Mouse (Mus musculus) limb, embryonic 13.5 days (tissue): ENCODE measurements around the gene Tmem129. TPM values are rescaled to one million over a fixed set of nuclear protein-coding genes. Genes with fewer than 3 reads are reported as not detected.

Experiments
- ATAC-seq: fragments of 200-750 bp; cut with Nextera tagmentation; 2 replicates; pipeline ENCODE4 v1.8.0; 2017; ENCODE audit warnings: low read depth, moderate number of reproducible peaks, moderate TSS enrichment; ENCODE audit not compliant: low FRiP score
- H3K27ac ChIP-seq: fragments of 300-500 bp; sonication (generic); 2 replicates; pipeline ENCODE4 v1.5.1; 2015; ENCODE audit warnings: inconsistent platforms, mild to moderate bottlenecking, moderate library complexity
- H3K27me3 ChIP-seq: fragments of 300-500 bp; sonication (generic); 2 replicates; pipeline ENCODE4 v1.6.1; 2015; ENCODE audit warnings: mild to moderate bottlenecking, inconsistent platforms
- H3K36me3 ChIP-seq: fragments of 300-500 bp; sonication (generic); 2 replicates; pipeline ENCODE4 v1.6.1; 2015; ENCODE audit warnings: inconsistent platforms, mild to moderate bottlenecking, moderate library complexity
- H3K4me1 ChIP-seq: fragments of 300-500 bp; sonication (generic); 2 replicates; pipeline ENCODE4 v1.6.1; 2015; ENCODE audit warnings: inconsistent platforms
- H3K4me2 ChIP-seq: fragments of 300-500 bp; sonication (generic); replicated peaks from 2 replicates; pipeline ENCODE4 v1.6.1; 2015; ENCODE audit warnings: inconsistent platforms, mild to moderate bottlenecking, moderate library complexity
- H3K4me3 ChIP-seq: fragments of 300-500 bp; sonication (generic); 2 replicates; pipeline ENCODE4 v1.5.1; 2015; ENCODE audit warnings: moderate library complexity, mild to moderate bottlenecking, inconsistent platforms
- H3K9ac ChIP-seq: fragments of 300-500 bp; sonication (generic); 2 replicates; pipeline ENCODE4 v1.6.1; 2015; ENCODE audit warnings: mild to moderate bottlenecking, inconsistent platforms
- H3K9me3 ChIP-seq: fragments of 300-500 bp; sonication (generic); 2 replicates; pipeline ENCODE4 v1.6.1; 2016; ENCODE audit warnings: inconsistent platforms
- WGBS: fragments of 180-500 bp; shearing (Covaris S2); methylation state at CpG from one replicate; pipeline ENCODE4 v1.1.7; 2015; 5-methylcytosine and 5-hydroxymethylcytosine counted together
- polyA plus RNA-seq: library from polyadenylated mRNA; unstranded; fragments of >200 nt; fragmentation: Nextera tagmentation; extraction: Ambion mirVana; gene quantifications from 2 replicates; pipeline ENCODE4 v1.2.1, GENCODE M21; 2015

Gene Tmem129
- polyA plus RNA-seq, 1 experiment from 2014 or later: 46.0 TPM

DNA sequence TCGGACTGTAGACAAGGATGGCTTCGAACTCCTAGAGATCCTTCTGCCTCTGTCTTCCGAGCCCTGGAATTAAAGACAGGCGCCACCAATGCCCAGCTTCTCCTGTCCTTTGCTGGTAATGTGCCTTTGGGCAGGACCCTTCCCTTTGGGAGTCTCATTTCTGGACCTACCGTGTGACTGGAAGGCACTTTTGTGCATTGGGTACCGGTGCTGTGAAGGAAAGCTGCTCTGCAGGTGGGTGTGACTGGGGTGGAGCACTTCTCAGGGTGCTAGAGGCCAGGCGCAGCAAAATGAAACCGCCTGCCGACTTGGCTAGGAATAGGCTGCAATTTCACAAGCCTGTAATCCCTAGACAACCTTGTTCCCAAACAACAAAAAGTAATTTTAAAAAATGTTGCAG, 28.2 kb downstream of the Tmem129 start:
- peak overlapping the region; percentile 81 for H3K4me2 ChIP-seq
- peaks cover 10% of the 10 kb centered on the region for H3K36me3 ChIP-seq
- no peaks in the 10 kb centered on the region for H3K9me3 ChIP-seq
- ATAC-seq: no peak
- peak overlapping the region; percentile 65 for H3K9ac ChIP-seq
- WGBS: 2% methylated on average over 9 of the region's 9 CpGs
- peak overlapping the region; percentile 44; the same call in 1 of the 2 replicates for H3K27ac ChIP-seq
- no peaks in the 10 kb centered on the region for H3K27me3 ChIP-seq
- H3K4me1 ChIP-seq: peaks cover 30% of the 10 kb centered on the region
- H3K4me3 ChIP-seq: peak overlapping the region; percentile 90

DNA sequence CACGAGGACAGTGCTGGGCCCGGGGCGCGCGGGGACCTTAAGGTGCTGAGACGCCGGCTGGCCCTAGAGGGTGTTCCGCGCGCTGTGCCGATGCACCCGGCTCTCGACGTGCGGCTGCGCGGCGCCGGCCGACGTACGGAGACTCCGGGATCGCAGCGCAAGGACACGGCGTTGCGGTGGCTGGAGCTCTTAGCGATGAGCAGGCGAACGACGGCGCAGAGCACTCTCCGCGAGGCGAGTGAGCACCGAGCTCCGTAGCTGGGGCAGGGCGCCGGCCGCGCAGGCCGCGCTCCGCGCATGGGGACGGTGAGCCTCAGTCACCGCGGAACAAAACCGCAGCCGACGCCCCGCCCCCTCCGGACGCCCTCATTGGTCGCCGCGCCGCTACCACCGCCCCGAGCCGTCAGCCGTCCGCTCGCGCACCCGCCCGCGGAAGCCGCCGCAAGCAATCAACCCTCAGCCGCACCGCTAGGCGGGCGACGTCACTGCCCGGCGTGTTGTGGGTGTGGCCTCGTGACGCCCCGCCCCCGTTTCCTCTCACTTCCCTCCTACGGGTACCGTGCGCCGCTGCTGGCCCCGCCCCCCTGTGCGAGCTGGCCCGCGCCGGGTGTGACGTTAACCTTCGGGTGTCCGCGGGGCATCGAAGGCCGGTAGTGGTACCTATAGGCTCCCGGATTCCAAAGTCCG, 28.8 kb downstream of the Tmem129 start, which contains the start of the genes Fam53a and Gm9903:
Gene Fam53a (minus strand): TSS at position 335 of the 687 bp plus-strand sequence.
Gene Gm9903 (plus strand): TSS at position 625 of the 687 bp plus-strand sequence.
- H3K36me3 ChIP-seq: peaks cover 4% of the 10 kb centered on the region; the same call in 1 of the 2 replicates
- no peaks in the 10 kb centered on the region for H3K9me3 ChIP-seq
- H3K27ac ChIP-seq: peak within 1 kb of the TSS; percentile 89
- peak within 1 kb of the TSS; percentile 81 for H3K4me2 ChIP-seq
- ATAC-seq: peak; percentile 97
- peak within 1 kb of the TSS; percentile 92 for H3K9ac ChIP-seq
- no peaks in the 10 kb centered on the region for H3K27me3 ChIP-seq
- peak within 1 kb of the TSS; percentile 90 for H3K4me3 ChIP-seq
- peaks cover 30% of the 10 kb centered on the region for H3K4me1 ChIP-seq
- under 1% methylated on average over 90 of the region's 99 CpGs for WGBS

DNA sequence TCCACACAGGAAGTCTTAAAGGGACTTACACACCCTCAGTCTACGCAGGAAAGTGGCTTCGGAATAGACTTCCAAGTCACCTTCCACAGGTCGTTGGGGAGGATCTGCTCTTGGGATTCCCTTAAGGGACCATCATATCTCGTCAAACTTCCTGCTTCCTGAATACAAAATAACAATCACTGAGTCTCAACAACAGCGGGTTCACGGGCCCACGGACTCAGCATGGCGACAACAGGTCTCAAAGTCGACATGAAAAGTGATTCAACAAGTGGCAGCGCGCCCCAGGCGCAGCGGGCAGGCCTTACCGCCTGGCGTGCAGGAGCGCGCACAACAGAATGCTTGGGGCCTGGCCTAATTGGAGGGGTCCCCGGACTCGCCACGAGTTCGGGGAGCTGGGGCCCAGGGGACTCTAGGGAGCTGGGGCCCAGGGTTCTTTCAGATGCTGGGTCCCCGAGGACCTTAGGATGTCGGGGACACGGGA, 29.4 kb downstream of the Tmem129 start:
- Histone ChIP-seq H3K4me2 (peak overlapping the region; percentile 81), H3K27me3 (no peaks in the 10 kb centered on the region), H3K36me3 (peaks cover 4% of the 10 kb centered on the region; the same call in 1 of the 2 replicates), H3K9ac (peak overlapping the region; percentile 92), H3K9me3 (no peaks in the 10 kb centered on the region), H3K4me1 (peaks cover 30% of the 10 kb centered on the region), H3K27ac (peak overlapping the region; percentile 89), H3K4me3 (peak overlapping the region; percentile 90)
- WGBS: under 1% methylated on average over 22 of the region's 24 CpGs
- peak; percentile 21; the same call in 1 of the 2 replicates for ATAC-seq

DNA sequence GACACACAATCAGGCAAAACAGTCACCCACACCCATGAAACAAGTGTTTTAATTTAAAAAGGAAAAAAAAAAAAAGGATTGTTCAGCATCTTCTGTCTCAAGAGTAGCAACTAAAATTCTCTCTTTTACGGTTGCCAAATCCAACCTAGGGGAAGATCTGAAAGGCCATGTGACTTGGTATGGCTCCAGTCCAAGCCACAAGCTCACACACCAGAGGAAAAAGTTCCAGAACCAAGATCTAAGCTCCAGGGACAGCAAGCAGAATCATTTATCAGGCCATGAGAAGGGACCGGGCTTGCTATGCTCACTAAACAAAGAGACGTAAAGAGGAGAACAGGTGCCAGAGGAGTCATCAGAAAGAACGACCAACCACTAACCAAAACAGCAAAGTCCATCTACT, 30.2 kb downstream of the Tmem129 start:
- no peak for ATAC-seq
- H3K9me3 ChIP-seq: no peaks in the 10 kb centered on the region
- H3K27ac ChIP-seq: no peak overlapping the region
- no peaks in the 10 kb centered on the region for H3K27me3 ChIP-seq
- H3K4me3 ChIP-seq: peak overlapping the region; percentile 90
- peaks cover 7% of the 10 kb centered on the region for H3K36me3 ChIP-seq
- H3K9ac ChIP-seq: peak overlapping the region; percentile 39; the same call in 1 of the 2 replicates
- 38% methylated on average over 4 of the region's 4 CpGs for WGBS
- peak overlapping the region; percentile 81 for H3K4me2 ChIP-seq
- H3K4me1 ChIP-seq: peaks cover 30% of the 10 kb centered on the region

DNA sequence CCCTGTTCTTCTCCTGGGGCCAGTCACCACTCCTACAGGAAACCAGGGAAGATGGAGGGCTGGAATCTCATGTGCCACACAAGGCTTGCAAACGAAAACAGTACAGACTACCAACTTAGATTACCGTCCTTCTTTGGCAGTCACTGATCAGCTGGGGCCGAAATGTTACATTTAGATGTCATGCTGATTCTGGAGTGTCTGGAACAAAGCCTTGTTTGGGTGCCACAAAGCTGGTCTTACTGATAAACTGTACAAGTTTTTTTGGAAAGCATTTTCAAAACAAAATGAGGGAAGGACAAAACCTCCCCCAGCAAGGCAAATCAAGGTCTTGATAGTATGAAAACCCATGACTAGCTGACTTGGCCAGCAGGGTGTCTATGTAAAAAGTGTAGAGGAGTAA, 34.5 kb downstream of the Tmem129 start:
- Histone ChIP-seq H3K4me2 (no peak overlapping the region), H3K27ac (no peak overlapping the region), H3K9ac (no peak overlapping the region), H3K27me3 (no peaks in the 10 kb centered on the region), H3K4me3 (no peak overlapping the region), H3K36me3 (peaks cover 10% of the 10 kb centered on the region), H3K4me1 (peaks cover 17% of the 10 kb centered on the region), H3K9me3 (no peaks in the 10 kb centered on the region)
- ATAC-seq: no peak
- 81% methylated on average over 3 of the region's 3 CpGs for WGBS

DNA sequence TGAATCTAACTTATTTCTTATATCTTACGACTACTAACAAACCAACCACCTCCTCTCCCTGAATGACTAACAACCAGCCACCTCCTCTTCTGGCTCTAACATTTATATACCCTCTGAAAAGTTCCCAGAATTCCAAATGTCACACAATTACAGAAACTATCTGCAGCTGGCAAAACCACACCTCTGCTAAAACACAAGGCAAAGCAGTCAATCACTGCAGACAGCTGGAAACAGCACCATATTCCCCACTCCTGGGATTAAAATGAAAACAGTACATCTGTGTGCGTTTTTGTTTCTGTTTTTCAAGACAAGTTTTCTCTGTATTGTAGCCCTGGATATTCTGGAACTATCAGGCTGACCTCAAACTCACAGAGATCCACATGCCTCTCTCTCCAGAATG, 35.5 kb downstream of the Tmem129 start:
- ATAC-seq: no peak
- Histone ChIP-seq H3K4me2 (no peak overlapping the region), H3K36me3 (peaks cover 10% of the 10 kb centered on the region), H3K9ac (no peak overlapping the region), H3K4me1 (peaks cover 10% of the 10 kb centered on the region), H3K9me3 (no peaks in the 10 kb centered on the region), H3K27ac (no peak overlapping the region), H3K27me3 (no peaks in the 10 kb centered on the region), H3K4me3 (no peak overlapping the region)
- WGBS: 86% methylated on average over 2 of the region's 2 CpGs

DNA sequence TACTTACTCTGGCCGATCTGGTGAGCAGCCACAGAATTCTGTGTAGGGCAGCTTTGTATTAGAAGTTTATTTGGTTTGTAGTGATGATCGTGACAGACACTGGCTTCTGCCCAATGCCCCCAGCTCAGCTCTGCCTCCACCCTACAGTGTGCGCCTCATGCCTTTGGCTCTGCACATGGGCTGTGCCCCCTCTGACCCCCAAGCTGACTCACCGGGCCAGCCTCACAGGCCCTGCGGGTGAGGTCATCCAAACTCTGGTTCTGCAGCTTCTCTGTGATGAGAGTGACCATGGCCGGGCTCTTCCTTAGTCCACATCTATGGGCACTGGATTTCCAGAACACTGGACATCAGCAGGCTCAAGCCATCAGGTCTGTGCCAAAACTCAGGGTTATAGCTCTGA, 43.8 kb downstream of the Tmem129 start:
- no peak overlapping the region for H3K4me2 ChIP-seq
- no peaks in the 10 kb centered on the region for H3K4me1 ChIP-seq
- no peaks in the 10 kb centered on the region for H3K9me3 ChIP-seq
- no peaks in the 10 kb centered on the region for H3K27me3 ChIP-seq
- WGBS: 91% methylated on average over 6 of the region's 6 CpGs
- no peak for ATAC-seq
- no peak overlapping the region for H3K9ac ChIP-seq
- H3K27ac ChIP-seq: no peak overlapping the region
- H3K4me3 ChIP-seq: no peak overlapping the region
- peaks cover 52% of the 10 kb centered on the region for H3K36me3 ChIP-seq

DNA sequence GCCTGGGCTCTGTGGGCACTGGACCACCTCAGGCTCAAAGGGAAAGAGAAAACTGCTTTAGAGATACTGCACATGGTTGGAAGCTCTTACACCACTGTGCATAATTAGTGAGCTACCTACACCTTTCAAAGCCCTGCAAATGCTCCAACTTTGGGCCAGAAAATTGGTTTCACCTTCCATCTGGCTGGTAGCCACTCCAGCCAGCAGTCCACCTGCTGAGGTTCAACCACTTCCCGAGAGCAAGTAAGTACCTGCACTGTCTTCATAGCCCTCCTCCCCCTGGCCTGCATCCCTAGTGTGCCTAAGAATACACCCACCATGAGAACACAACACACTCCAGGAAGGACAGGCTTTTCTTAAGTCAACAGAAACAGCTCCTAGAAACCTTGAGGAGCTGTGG, 46.4 kb downstream of the Tmem129 start:
- WGBS: 84% methylated on average over 1 of the region's 1 CpGs

DNA sequence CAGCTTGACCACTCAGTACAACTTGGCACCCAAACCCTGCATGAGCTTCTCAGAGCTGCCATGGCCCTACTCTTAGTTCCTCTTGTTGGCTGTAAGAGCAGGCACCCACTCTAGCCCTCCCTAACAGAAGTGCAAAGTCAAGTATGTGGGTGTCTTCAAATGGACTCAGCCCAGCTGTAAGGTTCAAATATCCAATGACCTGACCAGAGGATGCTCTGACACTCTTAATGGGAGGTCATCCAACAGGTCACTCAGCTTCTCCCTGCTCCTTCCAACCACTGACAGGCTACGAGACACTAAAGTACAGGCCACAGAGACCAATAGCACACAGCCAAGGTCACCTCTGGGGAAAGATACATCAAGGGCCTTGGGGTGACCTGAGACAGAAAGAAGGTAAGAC, 49.0 kb downstream of the Tmem129 start:
- Histone ChIP-seq H3K36me3 (peaks cover 86% of the 10 kb centered on the region), H3K9ac (no peak overlapping the region), H3K27me3 (no peaks in the 10 kb centered on the region), H3K27ac (no peak overlapping the region), H3K4me2 (no peak overlapping the region), H3K4me3 (no peak overlapping the region), H3K4me1 (no peaks in the 10 kb centered on the region), H3K9me3 (no peaks in the 10 kb centered on the region)
- no peak for ATAC-seq
- WGBS: 87% methylated on average over 1 of the region's 1 CpGs

More for the DNA sequence above, 46.4 kb downstream of the Tmem129 start:
- peaks cover 77% of the 10 kb centered on the region for H3K36me3 ChIP-seq
- ATAC-seq: no peak
- H3K9me3 ChIP-seq: no peaks in the 10 kb centered on the region
- H3K9ac ChIP-seq: no peak overlapping the region
- no peaks in the 10 kb centered on the region for H3K27me3 ChIP-seq
- no peak overlapping the region for H3K4me2 ChIP-seq
- H3K4me1 ChIP-seq: no peaks in the 10 kb centered on the region
- H3K4me3 ChIP-seq: no peak overlapping the region
- H3K27ac ChIP-seq: no peak overlapping the region

DNA sequence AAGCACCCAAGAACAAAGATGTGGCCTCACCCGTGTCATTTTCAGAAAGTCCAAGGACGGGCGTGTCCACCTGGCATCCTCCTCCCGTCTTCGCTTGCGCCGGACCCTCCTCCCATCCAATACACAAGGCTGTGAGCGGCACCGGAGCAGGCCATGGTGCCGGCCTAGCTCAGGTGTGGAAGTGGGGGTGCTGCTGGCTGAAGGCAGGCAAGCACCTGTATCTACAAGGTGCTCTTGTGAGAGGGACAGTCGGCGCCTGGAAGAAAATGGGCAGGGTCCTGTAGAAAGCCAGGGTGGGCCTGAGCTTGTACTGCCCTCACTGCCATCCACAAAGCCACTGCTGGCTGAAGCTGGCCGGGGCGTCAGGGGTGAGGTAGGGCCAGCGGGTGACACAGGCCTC, 50.8 kb downstream of the Tmem129 start:
- Histone ChIP-seq H3K4me3 (no peak overlapping the region), H3K9ac (no peak overlapping the region), H3K4me2 (no peak overlapping the region), H3K36me3 (peaks cover 82% of the 10 kb centered on the region), H3K27ac (no peak overlapping the region), H3K4me1 (no peaks in the 10 kb centered on the region), H3K9me3 (no peaks in the 10 kb centered on the region), H3K27me3 (no peaks in the 10 kb centered on the region)
- 96% methylated on average over 15 of the region's 15 CpGs for WGBS
- no peak for ATAC-seq

DNA sequence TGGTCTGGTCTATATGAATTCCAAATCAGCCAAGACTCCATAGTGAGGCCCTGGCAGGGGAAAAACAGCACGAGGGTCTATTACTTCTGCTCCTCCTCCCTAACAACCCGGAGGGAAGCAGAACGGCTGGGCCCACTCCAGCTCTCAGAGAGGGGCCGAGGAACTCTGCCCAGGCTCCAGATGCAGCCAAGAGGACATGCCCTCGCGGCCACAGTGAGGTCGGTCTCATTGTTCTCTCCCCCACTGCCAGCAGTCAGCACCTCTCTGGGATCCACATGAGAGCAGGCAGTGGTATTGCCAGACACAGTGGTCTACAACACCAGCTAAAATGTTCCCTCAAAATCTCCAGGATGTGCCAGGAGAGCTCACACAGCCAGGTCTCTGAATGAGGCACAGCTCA, 51.6 kb downstream of the Tmem129 start:
- no peak overlapping the region for H3K4me2 ChIP-seq
- H3K27me3 ChIP-seq: no peaks in the 10 kb centered on the region
- 84% methylated on average over 7 of the region's 7 CpGs for WGBS
- H3K9ac ChIP-seq: no peak overlapping the region
- H3K9me3 ChIP-seq: no peaks in the 10 kb centered on the region
- no peak for ATAC-seq
- H3K27ac ChIP-seq: no peak overlapping the region
- no peak overlapping the region for H3K4me3 ChIP-seq
- peaks cover 80% of the 10 kb centered on the region for H3K36me3 ChIP-seq
- no peaks in the 10 kb centered on the region for H3K4me1 ChIP-seq

DNA sequence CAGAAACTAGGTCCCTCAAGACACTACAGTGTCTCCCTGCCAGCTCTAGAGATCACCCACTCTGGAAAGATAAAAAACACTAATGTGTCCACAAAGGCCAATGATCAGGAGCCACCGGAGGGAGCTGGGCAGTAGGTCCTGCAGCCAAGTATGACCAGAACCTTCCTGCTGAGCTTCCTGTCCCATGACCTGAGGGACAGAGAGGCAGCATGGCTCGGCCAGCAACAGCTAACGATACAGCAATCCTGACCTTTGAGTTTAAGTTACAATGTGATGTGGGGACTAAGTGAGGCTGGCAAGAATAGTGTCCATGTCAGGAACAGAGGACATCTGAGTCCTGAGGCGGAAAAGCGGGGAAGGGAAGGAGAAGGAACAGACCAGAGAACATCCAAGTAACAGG, 52.9 kb downstream of the Tmem129 start:
- Histone ChIP-seq H3K4me2 (no peak overlapping the region), H3K9me3 (no peaks in the 10 kb centered on the region), H3K9ac (no peak overlapping the region), H3K27ac (no peak overlapping the region), H3K4me3 (no peak overlapping the region), H3K36me3 (peaks cover 84% of the 10 kb centered on the region), H3K4me1 (no peaks in the 10 kb centered on the region), H3K27me3 (no peaks in the 10 kb centered on the region)
- ATAC-seq: no peak
- WGBS: 88% methylated on average over 5 of the region's 5 CpGs
